Mouse (Mus musculus): ENCODE data around the gene Tas1r1. TPM values are rescaled to one million over a fixed set of nuclear protein-coding genes. Genes with fewer than 3 reads are reported as not detected.

Gene Tas1r1
- total RNA-seq, 1 experiment from 2014 or later, result not detected

GRCm38 (mm10) chr4:151996173-151996950 is 42.0 kb downstream of the Tas1r1 start, which contains the start of gene Phf13:
Phf13 (minus strand) TSS chr4:151996258.
- ATAC-seq (replicated peaks; ENCODE audit: insufficient number of reproducible peaks, low FRiP score, low TSS enrichment, poor library complexity, severe bottlenecking), result peak; percentile 97

GRCm38 (mm10) chr4:151995371-151996172 is 42.8 kb downstream of the Tas1r1 start:
- no peak for ATAC-seq (replicated peaks; ENCODE audit: insufficient number of reproducible peaks, low FRiP score, low TSS enrichment, poor library complexity, severe bottlenecking)

- ATAC-seq (replicated peaks; ENCODE audit: insufficient number of reproducible peaks, low FRiP score, low TSS enrichment, poor library complexity, severe bottlenecking), result no peak
Observed at GRCm38 (mm10) chr4:151994228-151995171, 43.9 kb downstream of the Tas1r1 start.

GRCm38 (mm10) chr4:151993035-151993434 is 45.3 kb downstream of the Tas1r1 start:
- ATAC-seq (replicated peaks; ENCODE audit: insufficient number of reproducible peaks, low FRiP score, low TSS enrichment, poor library complexity, severe bottlenecking), result no peak

DNA sequence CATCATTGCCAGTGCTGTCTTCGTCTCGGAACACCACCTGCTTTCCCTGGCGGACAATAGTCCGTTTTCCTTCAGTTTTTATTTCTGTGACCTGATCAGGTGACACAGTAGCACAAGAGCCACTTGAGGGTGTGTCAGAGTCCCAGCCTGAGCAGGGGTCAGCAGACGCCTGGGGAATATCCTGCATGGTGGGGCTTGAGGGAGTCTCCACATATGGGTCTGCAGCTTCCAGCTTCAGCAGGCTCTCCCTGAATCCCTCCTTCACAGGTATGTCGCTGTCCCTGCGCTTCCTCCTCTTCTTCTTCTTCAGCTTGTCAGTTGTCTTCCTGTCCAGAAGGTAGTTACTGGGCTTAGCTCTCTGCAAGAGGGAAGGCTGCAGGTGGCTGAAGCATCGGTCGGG is 46.3 kb downstream of the Tas1r1 start:
- no peak for ATAC-seq (replicated peaks; ENCODE audit: insufficient number of reproducible peaks, low FRiP score, low TSS enrichment, poor library complexity, severe bottlenecking)

GRCm38 (mm10) chr4:151989110-151989488 is 49.3 kb downstream of the Tas1r1 start:
- no peak for ATAC-seq (replicated peaks; ENCODE audit: insufficient number of reproducible peaks, low FRiP score, low TSS enrichment, poor library complexity, severe bottlenecking)

- 0 out of 2 replicates have a peak, but pooled peaks have one; percentile 45 for ATAC-seq (replicated peaks; ENCODE audit: insufficient number of reproducible peaks, low FRiP score, low TSS enrichment, poor library complexity, severe bottlenecking)
Observed at GRCm38 (mm10) chr4:151988342-151989109, 49.8 kb downstream of the Tas1r1 start, which contains the start of gene Thap3. Thap3 (minus strand) TSS chr4:151988997.

GRCm38 (mm10) chr4:151988014-151988341 is 50.4 kb downstream of the Tas1r1 start:
- no peak for ATAC-seq (replicated peaks; ENCODE audit: insufficient number of reproducible peaks, low FRiP score, low TSS enrichment, poor library complexity, severe bottlenecking)

GRCm38 (mm10) chr4:151986650-151987049 is 51.7 kb downstream of the Tas1r1 start:
- no peak for ATAC-seq (replicated peaks; ENCODE audit: insufficient number of reproducible peaks, low FRiP score, low TSS enrichment, poor library complexity, severe bottlenecking)

- no peak for ATAC-seq (replicated peaks; ENCODE audit: insufficient number of reproducible peaks, low FRiP score, low TSS enrichment, poor library complexity, severe bottlenecking)
Observed at GRCm38 (mm10) chr4:151985886-151986285, 52.5 kb downstream of the Tas1r1 start.

DNA sequence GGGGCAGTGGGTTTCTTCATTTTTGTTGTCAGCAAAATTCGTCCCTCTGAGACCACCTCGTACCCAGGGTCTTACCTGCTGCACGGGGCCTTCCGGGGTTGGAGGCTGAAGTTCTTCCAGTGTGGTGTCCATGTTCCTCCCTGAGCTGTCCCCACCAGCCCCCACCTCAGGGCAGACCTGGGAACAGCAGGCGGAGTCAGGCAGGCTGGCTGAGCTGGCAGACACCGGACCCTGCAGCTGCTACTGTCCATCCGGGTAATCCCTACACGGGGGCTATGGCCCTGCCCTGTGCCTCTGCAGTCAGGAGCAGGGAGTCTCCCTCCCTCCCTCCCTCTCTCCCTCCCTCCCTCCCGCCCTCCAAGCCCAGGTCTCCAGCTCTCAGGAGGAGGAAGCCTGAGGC is 54.8 kb downstream of the Tas1r1 start:
- ATAC-seq (replicated peaks; ENCODE audit: insufficient number of reproducible peaks, low FRiP score, low TSS enrichment, poor library complexity, severe bottlenecking), result no peak

GRCm38 (mm10) chr4:151983043-151983442 is 55.3 kb downstream of the Tas1r1 start:
- ATAC-seq (replicated peaks; ENCODE audit: insufficient number of reproducible peaks, low FRiP score, low TSS enrichment, poor library complexity, severe bottlenecking), result no peak

- peak; percentile 77 for ATAC-seq (replicated peaks; ENCODE audit: insufficient number of reproducible peaks, low FRiP score, low TSS enrichment, poor library complexity, severe bottlenecking)
Observed at GRCm38 (mm10) chr4:151981363-151981762, 57.0 kb downstream of the Tas1r1 start.

DNA sequence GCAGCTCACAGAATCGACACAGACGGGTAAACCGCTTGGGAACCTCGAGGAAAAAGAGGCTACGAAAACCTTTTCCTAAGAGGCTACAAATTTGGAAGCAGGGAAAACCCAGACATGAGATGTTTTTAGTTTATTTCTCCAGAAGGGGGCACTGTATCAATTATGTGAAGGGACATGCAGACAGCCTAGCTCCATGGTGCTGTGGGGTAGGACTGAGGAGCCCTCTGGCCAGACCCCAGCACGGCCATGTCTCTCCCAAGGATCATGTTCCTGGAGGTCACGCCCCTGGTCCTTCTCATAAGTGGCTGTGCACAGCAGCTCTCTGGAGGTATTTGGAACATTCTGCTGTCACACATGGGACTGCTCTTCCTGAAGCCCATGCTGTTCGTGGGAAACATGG is 57.7 kb downstream of the Tas1r1 start:
- no peak for ATAC-seq (replicated peaks; ENCODE audit: insufficient number of reproducible peaks, low FRiP score, low TSS enrichment, poor library complexity, severe bottlenecking)

Other genes with a start within 250 kb of the Tas1r1 start
- gene Camta1, start 176.7 kb downstream of the Tas1r1 start, total RNA-seq (2017), result 8.8 to 43.8 TPM (median 22.1 TPM) in 3 replicates
- gene Dnajc11, start 104.9 kb downstream of the Tas1r1 start, total RNA-seq (2017), result 20.1 to 46.9 TPM (median 23.0 TPM) in 3 replicates
- 7.5 to 11.4 TPM (median 10.5 TPM) in 3 replicates for gene Thap3, start 49.6 kb downstream of the Tas1r1 start, total RNA-seq (2017)
- 6.7 to 8.8 TPM (median 7.8 TPM) in 3 replicates for gene Phf13, start 42.3 kb downstream of the Tas1r1 start, total RNA-seq (2017)
- gene Klhl21, start 29.8 kb downstream of the Tas1r1 start, total RNA-seq (2017), result 7.1 to 11.1 TPM (median 9.6 TPM) in 3 replicates
- 4.1 to 10.8 TPM (median 9.1 TPM) in 3 replicates for gene Zbtb48, start 10.9 kb downstream of the Tas1r1 start, total RNA-seq (2017)
- 12.1 to 23.8 TPM (median 16.9 TPM) in 3 replicates for gene Nol9, start 753 bp upstream of the Tas1r1 start, total RNA-seq (2017)
- gene Plekhg5, start 33.9 kb upstream of the Tas1r1 start, total RNA-seq (2017), result 2.5 to 8.2 TPM (median 5.6 TPM) in 3 replicates
- 1.3 to 4.7 TPM in 2 of 3 replicates, not detected in the other for gene Tnfrsf25, start 77.4 kb upstream of the Tas1r1 start, total RNA-seq (2017)
- gene Espn, start 113.8 kb upstream of the Tas1r1 start, total RNA-seq (2017), result 0.53 to 2.0 TPM (median 0.78 TPM) in 3 replicates
- gene Hes2, start 120.3 kb upstream of the Tas1r1 start, total RNA-seq (2017), result not detected in 3 replicates
- gene Acot7, start 139.6 kb upstream of the Tas1r1 start, total RNA-seq (2017), result 18.1 to 62.4 TPM (median 30.9 TPM) in 3 replicates
- 0.39 to 0.86 TPM in 2 of 3 replicates, not detected in the other for gene Gpr153, start 235.7 kb upstream of the Tas1r1 start, total RNA-seq (2017)

All from monocyte, adult 5-6 weeks (primary cell).